Mouse (Mus musculus) urinary bladder, postnatal 10 days (tissue): ENCODE data around the gene Vmn2r36.
"Not testable (repeated sequence)": the region's sequence is repeated elsewhere in the genome, so short reads cannot be mapped to it uniquely, and the experiment has no call there.

Experiments used
- DNase-seq: peaks from one replicate; pipeline ENCODE4 v3.0.0; 2022; ENCODE audit warnings: low spot score

The Vmn2r36 gene

GRCm38 (mm10) chr7:7902395-7902794 is at the start of gene Vmn2r36:
TSS of gene Vmn2r36 (minus strand) at chr7:7902495.
- not testable (repeated sequence) for DNase-seq
